In genomic region chr7:138928456-138928855, GRCm38 (mm10) we compare ENCODE assay signal across 15 mouse cellular contexts. TPM values are rescaled to one million over a fixed set of nuclear protein-coding genes. Genes with fewer than 3 reads are reported as not detected.
"Had no signal": no experiment of that assay in that cellular context is flagged by ENCODE, and none has a peak within 500 bp of the region (broad histone marks: within the 10 kb centered on the region; RNA-seq: fewer than 3 reads in every experiment).

No protein-coding gene starts in this region.

- H3K4me2 ChIP-seq: liver, embryonic 13.5 days; midbrain, embryonic 11.5 days had no signal

- H3K27me3 ChIP-seq: liver, embryonic 13.5 days had no signal

- H3K27ac ChIP-seq: left cerebral cortex, adult 2 months; liver, embryonic 13.5 days had no signal

- H3K9ac ChIP-seq: liver, embryonic 13.5 days had no signal

- H3K9me3 ChIP-seq: liver, embryonic 13.5 days had no signal

- DNase-seq: kidney, adult 9 months; kidney, postnatal 14 days; kidney, postnatal 4 days; layer of hippocampus, postnatal 36 days; liver, embryonic 13.5 days; lung, adult 2 months; lung, postnatal 14 days; lung, postnatal 4 days; midbrain, embryonic 14.5 days; thymus, postnatal 36 days had no signal

- H3K4me1 ChIP-seq: liver, embryonic 13.5 days had no signal

- H3K4me3 ChIP-seq: left cerebral cortex, adult 2 months; liver, embryonic 13.5 days had no signal

- H3K36me3 ChIP-seq: liver, embryonic 13.5 days had no signal

RNA-seq across cellular contexts. Expression of gene Jakmip3, which starts 12.1 kb away (rescaled TPM):
- polyA plus RNA-seq: liver, embryonic 13.5 days; liver, embryonic 16.5 days; lung, adult 2 months; small intestine, adult 2 months; thymus, postnatal 0 days had no signal
